Mouse (Mus musculus): ENCODE results near the gene Astl. TPM values are rescaled to one million over a fixed set of nuclear protein-coding genes. Genes with fewer than 3 reads are reported as not detected.

The Astl gene
- total RNA-seq, 4 experiments from 2014 or later, result not detected

Other genes starting within 250 kb of the Astl start
- 1 to 10 TPM; 1.6 to 2.4 (median 1.7) TPM for gene Ncaph, start 204.7 kb upstream of the Astl start, total RNA-seq (2022)
- 1 to 10 TPM; 4.8 to 6.5 (median 5.4) TPM for gene Itpripl1, start 195.2 kb upstream of the Astl start, total RNA-seq (2022)
- 1 to 10 TPM; 1.1 to 2.5 (median 1.9) TPM for gene 1810024B03Rik, start 130.4 kb upstream of the Astl start, total RNA-seq (2022)
- 100 to 1,000 TPM in 2 of 4 experiments, 10 to 100 TPM in 2; 81.3 to 110 (median 95.1) TPM for gene Snrnp200, start 130.3 kb upstream of the Astl start, total RNA-seq (2022)
- gene Ciao1, start 90.8 kb upstream of the Astl start, total RNA-seq (2022), result 100 to 1,000 TPM; 121 to 155 (median 131) TPM
- gene Tmem127, start 90.7 kb upstream of the Astl start, total RNA-seq (2022), result 10 to 100 TPM; 80.3 to 95.7 (median 89.0) TPM
- 100 to 1,000 TPM; 108 to 147 (median 121) TPM for gene Stard7, start 68.4 kb upstream of the Astl start, total RNA-seq (2022)
- under 1 TPM; 0.91 to 0.96 (median 0.92) TPM for gene Dusp2, start 2.5 kb upstream of the Astl start, total RNA-seq (2022)
- 1 to 10 TPM; 1.1 to 1.7 (median 1.6) TPM for gene Adra2b, start 24.6 kb downstream of the Astl start, total RNA-seq (2022)
- under 1 TPM in 3 of 4 experiments, not detected in 1; 0.17 to 0.94 (median 0.71) TPM for gene Gpat2, start 86.6 kb downstream of the Astl start, total RNA-seq (2022)
- gene Fahd2a, start 105.9 kb downstream of the Astl start, total RNA-seq (2022), result 10 to 100 TPM; 50.4 to 65.8 (median 54.9) TPM
- 10 to 100 TPM in 2 of 4 experiments, 1 to 10 TPM in 2; 7.8 to 10.2 (median 9.1) TPM for gene Kcnip3, start 183.5 kb downstream of the Astl start, total RNA-seq (2022)
- gene Prom2, start 202.8 kb downstream of the Astl start, total RNA-seq (2022), result 1 to 10 TPM in 2 of 4 experiments, under 1 TPM in 2; 0.80 to 1.8 (median 1.3) TPM
- 1 to 10 TPM; 3.7 to 4.7 (median 4.4) TPM for gene Zfp661, start 248.5 kb downstream of the Astl start, total RNA-seq (2022)
- gene Mrps5, start 248.6 kb downstream of the Astl start, total RNA-seq (2022), result 100 to 1,000 TPM in 1 of 4 experiments, 10 to 100 TPM in 3; 87.0 to 107 (median 96.0) TPM